Mouse (Mus musculus) bone marrow, adult 2 months (tissue): ENCODE measurements at regions not wholly inside any gene's neighbourhood (a gene's known extent, or its start where the extent isn't known, plus 50 kb on each side); places are given as distances from the start of the nearest gene placed in this dataset.

ENCODE experiments used
- H3K27ac ChIP-seq: fragments of 200-500 bp; 2 replicates; pipeline ENCODE4 v1.5.1; 2012; ENCODE audit warnings: low read depth, mild to moderate bottlenecking, control low read depth, inconsistent platforms, low read length; ENCODE audit not compliant: control insufficient read depth, poor library complexity, insufficient read depth
- H3K4me1 ChIP-seq: fragments of 200-500 bp; 2 replicates; pipeline ENCODE4 v1.6.1; 2011; ENCODE audit warnings: low read length; ENCODE audit not compliant: control insufficient read depth, insufficient read depth
- H3K4me3 ChIP-seq: fragments of 200-500 bp; replicated peaks from 2 replicates; pipeline ENCODE3; 2011; ENCODE audit warnings: mild to moderate bottlenecking, low read depth, low read length, control low read depth; ENCODE audit not compliant: control insufficient read depth
- CTCF ChIP-seq: fragments of 200-500 bp; IDR thresholded peaks from 2 replicates; pipeline ENCODE4 v1.5.1; 2011; ENCODE audit warnings: low read length, control low read depth; ENCODE audit not compliant: control insufficient read depth, insufficient read depth
- POLR2A ChIP-seq: fragments of 200-500 bp; IDR thresholded peaks from 2 replicates; pipeline ENCODE4 v1.6.1; 2011; ENCODE audit warnings: low read depth, mild to moderate bottlenecking, control low read depth, low read length, borderline replicate concordance; ENCODE audit not compliant: control insufficient read depth
- WGBS: fragments of 180-500 bp; shearing (Covaris S2); methylation state at CpG from one replicate; pipeline ENCODE4 v1.1.7; 2018; 5-methylcytosine and 5-hydroxymethylcytosine counted together

GRCm38 (mm10) chr9:113411638-113412037 is 296.4 kb downstream of the Pdcd6ip start:
- no peak overlapping the region for H3K27ac ChIP-seq
- TF ChIP-seq CTCF (no peak), POLR2A (no peak)
- no peaks in the 10 kb centered on the region for H3K4me1 ChIP-seq
- H3K4me3 ChIP-seq: no peak overlapping the region
- WGBS: 84% methylated on average over 4 of the region's 4 CpGs

GRCm38 (mm10) chr9:113408521-113408920 is 299.5 kb downstream of the Pdcd6ip start:
- H3K27ac ChIP-seq: no peak overlapping the region
- TF ChIP-seq POLR2A (no peak), CTCF (no peak)
- H3K4me1 ChIP-seq: no peaks in the 10 kb centered on the region
- WGBS: 76% methylated on average over 4 of the region's 4 CpGs
- no peak overlapping the region for H3K4me3 ChIP-seq

DNA sequence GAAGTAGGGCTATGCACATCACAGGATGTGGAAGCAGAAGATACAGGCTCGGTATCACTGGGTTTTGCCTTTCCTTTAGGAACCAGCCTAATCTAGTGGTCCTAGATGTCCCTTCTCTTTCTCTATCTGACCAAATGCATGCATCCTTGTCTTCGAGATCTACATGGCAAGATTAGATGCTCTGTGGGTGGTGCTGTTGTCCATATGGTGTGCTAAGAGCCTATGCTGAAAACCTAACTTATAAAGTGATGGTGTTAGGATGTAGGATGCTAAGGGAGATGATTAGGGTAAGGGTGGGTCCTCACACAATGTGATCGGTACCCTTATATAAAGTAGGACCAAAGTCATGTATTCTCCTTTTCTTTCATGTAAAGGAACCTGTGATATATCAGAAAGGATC is 313.7 kb downstream of the Pdcd6ip start:
- H3K4me3 ChIP-seq: no peak overlapping the region
- H3K27ac ChIP-seq: no peak overlapping the region
- 76% methylated on average over 3 of the region's 3 CpGs for WGBS
- TF ChIP-seq CTCF (no peak), POLR2A (no peak)
- no peaks in the 10 kb centered on the region for H3K4me1 ChIP-seq

DNA sequence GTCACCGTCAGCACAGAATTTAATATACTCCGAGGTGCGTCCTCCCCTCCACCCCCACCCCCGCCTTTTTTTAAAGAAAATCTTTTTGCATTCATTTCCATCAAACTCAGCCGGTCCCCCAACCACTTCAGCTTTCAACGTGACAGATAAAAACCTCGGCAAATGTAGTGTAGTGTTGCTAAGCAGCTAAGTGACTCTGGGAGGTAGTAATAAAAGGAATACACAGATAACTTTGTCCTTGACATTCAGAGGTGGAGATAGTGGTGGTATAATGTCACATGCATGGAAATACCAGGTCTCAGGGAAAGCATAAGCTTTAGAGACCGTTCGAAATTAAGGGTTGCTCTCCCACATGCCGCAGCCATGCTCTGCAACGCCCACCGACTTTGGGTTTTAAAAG is 320.7 kb downstream of the Pdcd6ip start:
- TF ChIP-seq CTCF (no peak), POLR2A (no peak)
- Histone ChIP-seq H3K4me1 (no peaks in the 10 kb centered on the region), H3K4me3 (no peak overlapping the region), H3K27ac (no peak overlapping the region)
- WGBS: 78% methylated on average over 12 of the region's 12 CpGs

DNA sequence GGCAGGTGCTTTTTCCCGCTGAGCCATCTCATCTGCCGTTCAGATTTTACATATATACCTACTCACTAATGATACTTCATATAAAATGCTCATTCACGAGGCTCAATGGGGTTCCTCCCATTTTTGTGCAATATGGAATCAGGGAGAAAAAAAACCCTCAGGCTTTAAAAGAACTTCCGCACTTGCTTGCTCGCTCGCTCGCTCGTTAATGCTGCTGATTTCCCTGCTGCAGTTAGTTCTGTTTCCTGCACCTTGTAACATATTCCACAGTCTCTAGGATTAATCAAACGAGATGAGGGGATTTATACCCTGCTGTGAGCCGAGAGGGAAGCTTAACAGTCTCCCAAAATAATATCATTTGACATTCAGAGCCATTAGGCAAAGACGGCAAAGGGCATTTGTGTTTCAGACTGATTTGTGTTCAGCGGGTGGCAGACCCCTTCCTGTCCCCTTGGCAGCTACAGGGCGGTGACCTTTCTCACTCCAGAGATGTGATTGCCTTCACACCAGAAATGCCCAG is 326.4 kb downstream of the Pdcd6ip start:
- WGBS: 52% methylated on average over 13 of the region's 13 CpGs
- no peak for TF ChIP-seq POLR2A
- no peak for TF ChIP-seq CTCF
- Histone ChIP-seq H3K4me1 (no peaks in the 10 kb centered on the region), H3K27ac (no peak overlapping the region), H3K4me3 (no peak overlapping the region)

GRCm38 (mm10) chr9:113380408-113381129 is 327.5 kb downstream of the Pdcd6ip start:
- TF ChIP-seq POLR2A (no peak), CTCF (no peak)
- no peak overlapping the region for H3K27ac ChIP-seq
- H3K4me1 ChIP-seq: no peaks in the 10 kb centered on the region
- 64% methylated on average over 17 of the region's 17 CpGs for WGBS
- H3K4me3 ChIP-seq: no peak overlapping the region

GRCm38 (mm10) chr9:113378525-113378924 is 329.5 kb downstream of the Pdcd6ip start:
- no peaks in the 10 kb centered on the region for H3K4me1 ChIP-seq
- no peak for TF ChIP-seq CTCF
- no peak for TF ChIP-seq POLR2A
- H3K4me3 ChIP-seq: no peak overlapping the region
- 74% methylated on average over 2 of the region's 2 CpGs for WGBS
- H3K27ac ChIP-seq: no peak overlapping the region

GRCm38 (mm10) chr9:113371718-113372306 is 336.2 kb downstream of the Pdcd6ip start:
- H3K4me1 ChIP-seq: no peaks in the 10 kb centered on the region
- 74% methylated on average over 7 of the region's 7 CpGs for WGBS

More at GRCm38 (mm10) chr9:113371718-113372306, 336.2 kb downstream of the Pdcd6ip start:
- TF ChIP-seq CTCF (no peak), POLR2A (no peak)
- no peak overlapping the region for H3K27ac ChIP-seq
- H3K4me3 ChIP-seq: no peak overlapping the region
